Mouse (Mus musculus): Measurements from ENCODE around the gene Hcfc1. TPM values are rescaled to one million over a fixed set of nuclear protein-coding genes. Genes with fewer than 3 reads are reported as not detected.

Hcfc1 gene
- polyA plus RNA-seq, 1 experiment from 2014 or later = 40.8 TPM

GRCm38 (mm10) chrX:73969167-73969566, 3.0 kb upstream of the Hcfc1 start:
- no peak for ATAC-seq (ENCODE audit: insufficient read depth, low FRiP score, low read depth)

DNA sequence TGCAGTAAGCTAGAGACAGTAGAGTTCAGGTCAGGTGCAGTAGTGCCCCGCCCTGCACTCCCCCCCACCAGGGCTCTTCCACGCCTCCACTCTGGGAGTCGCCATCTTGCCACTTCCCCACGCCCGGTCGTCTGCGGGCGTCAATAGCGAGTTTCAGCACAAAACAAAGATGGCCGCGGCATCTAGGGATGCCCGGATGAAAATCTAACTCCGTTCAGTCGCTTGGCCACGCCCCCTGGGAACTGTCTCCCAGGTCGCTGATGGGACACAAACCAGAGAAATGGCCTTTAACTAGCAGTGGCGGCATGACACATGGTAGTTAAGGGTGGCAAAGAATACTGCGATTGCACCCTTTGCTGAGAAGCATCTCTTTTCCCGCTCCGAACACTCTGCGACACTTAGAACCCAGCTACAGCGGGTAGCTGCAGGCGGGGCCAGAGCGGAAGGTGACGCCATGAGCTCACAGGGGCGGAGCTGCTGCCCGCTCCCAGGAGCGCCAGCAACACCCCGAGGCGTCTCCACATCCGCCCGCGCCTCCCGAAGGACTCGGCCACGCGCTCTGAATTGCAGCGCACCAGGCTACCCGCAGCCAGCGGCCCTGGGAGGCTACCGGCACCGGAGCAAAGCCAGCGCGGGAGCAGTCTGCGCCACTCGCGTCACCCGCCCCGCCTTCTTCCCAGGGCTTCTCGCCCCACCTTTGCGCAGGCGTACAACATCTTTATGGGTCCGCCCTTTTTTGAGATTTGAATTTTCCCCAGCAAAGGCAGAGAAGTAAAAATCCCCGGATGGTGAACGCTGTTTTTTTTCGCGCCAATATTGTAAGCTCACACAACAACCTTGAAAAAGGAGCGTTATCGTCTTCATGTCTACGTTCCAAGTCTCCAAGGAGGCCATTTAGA, 1.3 kb upstream of the Hcfc1 start:
- Histone ChIP-seq H3K36me3 (no peaks in the 10 kb centered on the region), H3K27me3 (replicated peaks) (no peaks in the 10 kb centered on the region), H3K4me1 (peaks cover 12% of the 10 kb centered on the region; the same call in 1 of the 2 replicates), H3K4me2 (peak overlapping the region; percentile 45), H3K4me3 (replicated peaks) (peak overlapping the region; percentile 64), H3K9me3 (no peaks in the 10 kb centered on the region), H3K9ac (peak overlapping the region; percentile 13; the same call in 1 of the 2 replicates), H3K27ac (peak overlapping the region; percentile 99)
- ATAC-seq (ENCODE audit: insufficient read depth, low FRiP score, low read depth) = peak; percentile 82
- 13% methylated on average over 60 of the region's 60 CpGs for WGBS

More at GRCm38 (mm10) chrX:73969167-73969566, 3.0 kb upstream of the Hcfc1 start:
- no peak overlapping the region for H3K27ac ChIP-seq
- H3K4me2 ChIP-seq = no peak overlapping the region
- no peaks in the 10 kb centered on the region for H3K36me3 ChIP-seq
- no peak overlapping the region for H3K9ac ChIP-seq
- peaks cover 6% of the 10 kb centered on the region; the same call in 1 of the 2 replicates for H3K4me1 ChIP-seq
- H3K27me3 ChIP-seq (replicated peaks) = no peaks in the 10 kb centered on the region
- no peak overlapping the region for H3K4me3 ChIP-seq (replicated peaks)
- WGBS = 89% methylated on average over 1 of the region's 1 CpGs
- no peaks in the 10 kb centered on the region for H3K9me3 ChIP-seq

- peaks cover 12% of the 10 kb centered on the region; the same call in 1 of the 2 replicates for H3K4me1 ChIP-seq
- H3K27ac ChIP-seq = peak overlapping the region; percentile 99; the same call in 1 of the 2 replicates
- peak overlapping the region; percentile 62 for H3K4me2 ChIP-seq
- H3K27me3 ChIP-seq (replicated peaks) = no peaks in the 10 kb centered on the region
- H3K36me3 ChIP-seq = no peaks in the 10 kb centered on the region
- 23% methylated on average over 20 of the region's 20 CpGs for WGBS
- ATAC-seq (ENCODE audit: insufficient read depth, low FRiP score, low read depth) = no peak
- H3K9ac ChIP-seq = no peak overlapping the region; the same call in 1 of the 2 replicates
- no peaks in the 10 kb centered on the region for H3K9me3 ChIP-seq
- H3K4me3 ChIP-seq (replicated peaks) = peak overlapping the region; percentile 64
Observed at GRCm38 (mm10) chrX:73965307-73965706, 850 bp downstream of the Hcfc1 start.

DNA sequence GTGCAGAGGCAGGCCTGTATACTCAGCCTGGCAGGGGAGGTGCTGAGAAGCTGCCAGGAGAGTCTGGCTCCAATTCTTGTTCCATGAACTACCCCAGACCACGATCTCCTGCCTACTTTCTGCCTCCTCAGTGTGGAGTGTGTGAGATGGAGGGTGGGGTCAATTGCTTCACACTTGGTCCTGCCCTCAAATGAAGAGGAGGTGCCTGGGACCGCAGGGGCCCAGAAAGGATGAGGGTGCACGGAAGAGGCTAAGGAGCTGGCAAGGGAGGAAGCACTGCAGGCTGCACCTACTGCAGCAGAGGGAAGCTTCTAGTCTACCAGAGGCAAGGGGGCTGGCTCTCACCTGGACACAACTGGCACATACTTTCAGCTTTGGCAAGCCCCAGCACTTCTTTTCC, 1.8 kb downstream of the Hcfc1 start:
- ATAC-seq (ENCODE audit: insufficient read depth, low FRiP score, low read depth) = no peak
- H3K9ac ChIP-seq = no peak overlapping the region
- 43% methylated on average over 3 of the region's 3 CpGs for WGBS

GRCm38 (mm10) chrX:73954988-73955387, 11.2 kb downstream of the Hcfc1 start:
- no peak overlapping the region for H3K4me3 ChIP-seq (replicated peaks)
- no peaks in the 10 kb centered on the region for H3K9me3 ChIP-seq
- H3K9ac ChIP-seq = no peak overlapping the region
- ATAC-seq (ENCODE audit: insufficient read depth, low FRiP score, low read depth) = no peak
- 94% methylated on average over 6 of the region's 6 CpGs for WGBS
- H3K4me2 ChIP-seq = no peak overlapping the region
- no peaks in the 10 kb centered on the region for H3K27me3 ChIP-seq (replicated peaks)
- H3K36me3 ChIP-seq = peaks cover 24% of the 10 kb centered on the region
- H3K4me1 ChIP-seq = no peaks in the 10 kb centered on the region
- no peak overlapping the region for H3K27ac ChIP-seq

More for the DNA sequence above, 1.8 kb downstream of the Hcfc1 start:
- no peaks in the 10 kb centered on the region for H3K36me3 ChIP-seq
- H3K4me3 ChIP-seq (replicated peaks) = peak overlapping the region; percentile 64
- peaks cover 12% of the 10 kb centered on the region; the same call in 1 of the 2 replicates for H3K4me1 ChIP-seq
- no peaks in the 10 kb centered on the region for H3K9me3 ChIP-seq
- no peaks in the 10 kb centered on the region for H3K27me3 ChIP-seq (replicated peaks)
- peak overlapping the region; percentile 62 for H3K4me2 ChIP-seq
- no peak overlapping the region for H3K27ac ChIP-seq

GRCm38 (mm10) chrX:73952603-73953002, 13.6 kb downstream of the Hcfc1 start:
- Histone ChIP-seq H3K9ac (no peak overlapping the region), H3K9me3 (no peaks in the 10 kb centered on the region), H3K4me1 (no peaks in the 10 kb centered on the region), H3K27ac (no peak overlapping the region), H3K4me3 (replicated peaks) (no peak overlapping the region), H3K36me3 (peaks cover 23% of the 10 kb centered on the region), H3K4me2 (no peak overlapping the region), H3K27me3 (replicated peaks) (no peaks in the 10 kb centered on the region)
- 83% methylated on average over 5 of the region's 5 CpGs for WGBS
- ATAC-seq (ENCODE audit: insufficient read depth, low FRiP score, low read depth) = no peak

DNA sequence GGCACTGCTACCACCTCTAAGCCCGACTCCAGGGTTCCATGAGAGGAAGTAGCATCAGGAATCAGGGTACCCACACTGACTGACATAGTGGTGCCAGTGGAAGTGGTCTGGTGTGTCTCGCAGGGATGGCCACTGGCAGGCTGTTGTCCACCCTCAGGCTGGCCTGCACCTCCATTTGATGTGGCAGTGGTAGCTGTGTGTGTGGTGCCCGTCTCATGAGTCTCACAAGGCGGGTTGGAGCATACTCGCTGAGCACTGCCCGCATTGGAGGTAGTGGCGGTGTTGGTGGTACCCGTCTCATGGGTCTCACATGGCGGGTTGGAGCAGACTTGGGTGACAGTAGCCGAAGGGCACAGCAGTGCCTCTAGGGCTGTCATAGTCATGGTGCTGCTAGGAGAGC, 16.8 kb downstream of the Hcfc1 start:
- H3K36me3 ChIP-seq = peaks cover 24% of the 10 kb centered on the region
- H3K4me1 ChIP-seq = no peaks in the 10 kb centered on the region
- 87% methylated on average over 10 of the region's 10 CpGs for WGBS
- no peak overlapping the region for H3K27ac ChIP-seq
- no peak for ATAC-seq (ENCODE audit: insufficient read depth, low FRiP score, low read depth)
- no peaks in the 10 kb centered on the region for H3K9me3 ChIP-seq
- no peak overlapping the region for H3K4me3 ChIP-seq (replicated peaks)
- no peaks in the 10 kb centered on the region for H3K27me3 ChIP-seq (replicated peaks)
- no peak overlapping the region for H3K9ac ChIP-seq
- no peak overlapping the region for H3K4me2 ChIP-seq

- 30% methylated on average over 4 of the region's 4 CpGs for WGBS
- H3K4me3 ChIP-seq (replicated peaks) = no peak overlapping the region
- H3K9me3 ChIP-seq = no peaks in the 10 kb centered on the region
- peaks cover 24% of the 10 kb centered on the region for H3K36me3 ChIP-seq
- ATAC-seq (ENCODE audit: insufficient read depth, low FRiP score, low read depth) = peak; percentile 11; the same call in 1 of the 2 replicates
- no peaks in the 10 kb centered on the region for H3K4me1 ChIP-seq
- H3K27ac ChIP-seq = no peak overlapping the region
- H3K9ac ChIP-seq = no peak overlapping the region
- H3K4me2 ChIP-seq = no peak overlapping the region
- no peaks in the 10 kb centered on the region for H3K27me3 ChIP-seq (replicated peaks)
Observed at GRCm38 (mm10) chrX:73948647-73949046, 17.5 kb downstream of the Hcfc1 start.

GRCm38 (mm10) chrX:73946896-73947295, 19.3 kb downstream of the Hcfc1 start:
- Histone ChIP-seq H3K4me3 (replicated peaks) (no peak overlapping the region), H3K4me2 (no peak overlapping the region), H3K9ac (no peak overlapping the region), H3K4me1 (no peaks in the 10 kb centered on the region), H3K9me3 (no peaks in the 10 kb centered on the region), H3K27me3 (replicated peaks) (no peaks in the 10 kb centered on the region), H3K27ac (no peak overlapping the region), H3K36me3 (peaks cover 25% of the 10 kb centered on the region)
- no peak for ATAC-seq (ENCODE audit: insufficient read depth, low FRiP score, low read depth)
- WGBS = 78% methylated on average over 6 of the region's 6 CpGs

DNA sequence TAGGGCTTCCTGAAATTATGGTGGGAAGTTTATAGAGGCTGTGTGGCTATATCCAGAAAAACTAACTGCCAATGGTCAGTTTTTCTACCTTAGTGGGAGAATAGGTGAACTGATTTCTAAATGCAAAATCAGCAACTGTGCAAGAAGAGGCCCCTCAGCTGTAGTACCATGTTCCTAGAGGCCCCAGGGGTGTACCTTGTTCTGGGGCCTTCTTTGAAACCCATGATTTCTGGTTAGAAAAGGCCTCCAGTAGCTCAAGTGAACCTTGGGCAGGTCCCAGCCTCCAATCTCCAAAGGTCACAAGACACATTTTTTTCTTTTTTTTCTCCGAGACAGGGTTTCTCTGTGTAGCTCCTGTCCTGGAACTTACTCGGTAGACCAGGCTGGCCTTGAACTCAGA, 23.9 kb downstream of the Hcfc1 start:
- WGBS = 66% methylated on average over 2 of the region's 2 CpGs
- H3K36me3 ChIP-seq = peaks cover 14% of the 10 kb centered on the region
- H3K9ac ChIP-seq = no peak overlapping the region
- no peaks in the 10 kb centered on the region for H3K27me3 ChIP-seq (replicated peaks)
- ATAC-seq (ENCODE audit: insufficient read depth, low FRiP score, low read depth) = no peak
- no peak overlapping the region for H3K4me2 ChIP-seq
- no peak overlapping the region for H3K4me3 ChIP-seq (replicated peaks)
- H3K27ac ChIP-seq = no peak overlapping the region
- no peaks in the 10 kb centered on the region for H3K4me1 ChIP-seq
- no peaks in the 10 kb centered on the region for H3K9me3 ChIP-seq

- Histone ChIP-seq H3K36me3 (peaks cover 14% of the 10 kb centered on the region), H3K4me3 (replicated peaks) (no peak overlapping the region), H3K27me3 (replicated peaks) (no peaks in the 10 kb centered on the region), H3K4me1 (no peaks in the 10 kb centered on the region), H3K9me3 (no peaks in the 10 kb centered on the region), H3K9ac (no peak overlapping the region), H3K4me2 (no peak overlapping the region), H3K27ac (no peak overlapping the region)
- no peak for ATAC-seq (ENCODE audit: insufficient read depth, low FRiP score, low read depth)
- 70% methylated on average over 2 of the region's 2 CpGs for WGBS
Observed at GRCm38 (mm10) chrX:73941860-73942259, 24.3 kb downstream of the Hcfc1 start.

- 63% methylated on average over 2 of the region's 2 CpGs for WGBS
- Histone ChIP-seq H3K4me3 (replicated peaks) (no peak overlapping the region), H3K27ac (no peak overlapping the region), H3K36me3 (no peaks in the 10 kb centered on the region), H3K9ac (no peak overlapping the region), H3K9me3 (no peaks in the 10 kb centered on the region), H3K4me2 (no peak overlapping the region), H3K4me1 (no peaks in the 10 kb centered on the region), H3K27me3 (replicated peaks) (no peaks in the 10 kb centered on the region)
- no peak for ATAC-seq (ENCODE audit: insufficient read depth, low FRiP score, low read depth)
Observed at GRCm38 (mm10) chrX:73931871-73932270, 34.3 kb downstream of the Hcfc1 start.

All from stomach, embryonic 15.5 days (tissue).